Mouse (Mus musculus): ENCODE data around the gene Slc12a3. TPM values are rescaled to one million over a fixed set of nuclear protein-coding genes. Genes with fewer than 3 reads are reported as not detected.

The Slc12a3 gene
- polyA plus RNA-seq, 1 experiment from 2014 or later: 0.14 TPM

GRCm38 (mm10) chr8:94333345-94333744, 4.3 kb downstream of the Slc12a3 start:
- 66% methylated on average over 5 of the region's 5 CpGs for WGBS
- Histone ChIP-seq H3K4me2 (no peak overlapping the region), H3K4me1 (no peaks in the 10 kb centered on the region), H3K27me3 (no peaks in the 10 kb centered on the region; the same call in 1 of the 2 replicates), H3K27ac (no peak overlapping the region), H3K9me3 (no peaks in the 10 kb centered on the region), H3K9ac (no peak overlapping the region), H3K36me3 (no peaks in the 10 kb centered on the region), H3K4me3 (no peak overlapping the region)
- ATAC-seq (ENCODE audit: insufficient number of reproducible peaks, insufficient read depth, low FRiP score, low TSS enrichment, low read depth): no peak

GRCm38 (mm10) chr8:94337559-94337958, 8.6 kb downstream of the Slc12a3 start:
- no peak overlapping the region for H3K4me2 ChIP-seq
- no peak overlapping the region for H3K27ac ChIP-seq
- 79% methylated on average over 8 of the region's 8 CpGs for WGBS
- no peak overlapping the region for H3K4me3 ChIP-seq
- no peaks in the 10 kb centered on the region for H3K4me1 ChIP-seq
- no peak for ATAC-seq (ENCODE audit: insufficient number of reproducible peaks, insufficient read depth, low FRiP score, low TSS enrichment, low read depth)
- H3K9ac ChIP-seq: no peak overlapping the region
- no peaks in the 10 kb centered on the region for H3K36me3 ChIP-seq
- H3K9me3 ChIP-seq: no peaks in the 10 kb centered on the region
- no peaks in the 10 kb centered on the region for H3K27me3 ChIP-seq

GRCm38 (mm10) chr8:94340796-94341195, 11.8 kb downstream of the Slc12a3 start:
- Histone ChIP-seq H3K9me3 (no peaks in the 10 kb centered on the region), H3K27ac (no peak overlapping the region), H3K4me1 (no peaks in the 10 kb centered on the region), H3K4me3 (no peak overlapping the region), H3K4me2 (no peak overlapping the region), H3K27me3 (no peaks in the 10 kb centered on the region), H3K9ac (no peak overlapping the region), H3K36me3 (no peaks in the 10 kb centered on the region)
- ATAC-seq (ENCODE audit: insufficient number of reproducible peaks, insufficient read depth, low FRiP score, low TSS enrichment, low read depth): no peak
- 80% methylated on average over 7 of the region's 7 CpGs for WGBS

GRCm38 (mm10) chr8:94342691-94343090, 13.7 kb downstream of the Slc12a3 start:
- no peak overlapping the region for H3K27ac ChIP-seq
- WGBS: 89% methylated on average over 10 of the region's 10 CpGs

GRCm38 (mm10) chr8:94343290-94343689, 14.3 kb downstream of the Slc12a3 start:
- H3K36me3 ChIP-seq: no peaks in the 10 kb centered on the region
- H3K9me3 ChIP-seq: no peaks in the 10 kb centered on the region
- H3K9ac ChIP-seq: no peak overlapping the region
- 13% methylated on average over 6 of the region's 6 CpGs for WGBS
- ATAC-seq (ENCODE audit: insufficient number of reproducible peaks, insufficient read depth, low FRiP score, low TSS enrichment, low read depth): no peak
- H3K27ac ChIP-seq: no peak overlapping the region
- H3K4me2 ChIP-seq: no peak overlapping the region
- no peaks in the 10 kb centered on the region for H3K27me3 ChIP-seq
- H3K4me3 ChIP-seq: no peak overlapping the region
- no peaks in the 10 kb centered on the region for H3K4me1 ChIP-seq

More at GRCm38 (mm10) chr8:94342691-94343090, 13.7 kb downstream of the Slc12a3 start:
- Histone ChIP-seq H3K4me3 (no peak overlapping the region), H3K4me1 (no peaks in the 10 kb centered on the region), H3K9ac (no peak overlapping the region), H3K36me3 (no peaks in the 10 kb centered on the region), H3K4me2 (no peak overlapping the region), H3K27me3 (no peaks in the 10 kb centered on the region), H3K9me3 (no peaks in the 10 kb centered on the region)
- ATAC-seq (ENCODE audit: insufficient number of reproducible peaks, insufficient read depth, low FRiP score, low TSS enrichment, low read depth): no peak

GRCm38 (mm10) chr8:94343778-94344320, 14.8 kb downstream of the Slc12a3 start:
- no peak overlapping the region for H3K4me3 ChIP-seq

GRCm38 (mm10) chr8:94345657-94346056, 16.7 kb downstream of the Slc12a3 start:
- no peak for ATAC-seq (ENCODE audit: insufficient number of reproducible peaks, insufficient read depth, low FRiP score, low TSS enrichment, low read depth)
- Histone ChIP-seq H3K36me3 (no peaks in the 10 kb centered on the region), H3K9ac (no peak overlapping the region), H3K9me3 (no peaks in the 10 kb centered on the region), H3K4me2 (no peak overlapping the region), H3K4me1 (no peaks in the 10 kb centered on the region), H3K27me3 (no peaks in the 10 kb centered on the region), H3K27ac (no peak overlapping the region), H3K4me3 (no peak overlapping the region)
- WGBS: 90% methylated on average over 4 of the region's 4 CpGs

More at GRCm38 (mm10) chr8:94343778-94344320, 14.8 kb downstream of the Slc12a3 start:
- WGBS: 87% methylated on average over 11 of the region's 11 CpGs
- Histone ChIP-seq H3K36me3 (no peaks in the 10 kb centered on the region), H3K9ac (no peak overlapping the region), H3K27ac (no peak overlapping the region), H3K9me3 (no peaks in the 10 kb centered on the region), H3K4me1 (no peaks in the 10 kb centered on the region), H3K4me2 (no peak overlapping the region), H3K27me3 (no peaks in the 10 kb centered on the region)
- ATAC-seq (ENCODE audit: insufficient number of reproducible peaks, insufficient read depth, low FRiP score, low TSS enrichment, low read depth): no peak

- 93% methylated on average over 13 of the region's 13 CpGs for WGBS
- no peak for ATAC-seq (ENCODE audit: insufficient number of reproducible peaks, insufficient read depth, low FRiP score, low TSS enrichment, low read depth)
- Histone ChIP-seq H3K4me2 (no peak overlapping the region), H3K27me3 (no peaks in the 10 kb centered on the region; the same call in 1 of the 2 replicates), H3K9ac (no peak overlapping the region), H3K4me1 (no peaks in the 10 kb centered on the region), H3K27ac (no peak overlapping the region), H3K36me3 (no peaks in the 10 kb centered on the region), H3K4me3 (no peak overlapping the region), H3K9me3 (no peaks in the 10 kb centered on the region)
These were observed 17.3 kb downstream of the Slc12a3 start for GRCm38 (mm10) chr8:94346264-94346663.

- H3K4me1 ChIP-seq: no peaks in the 10 kb centered on the region
- H3K4me3 ChIP-seq: no peak overlapping the region
- no peaks in the 10 kb centered on the region for H3K36me3 ChIP-seq
- H3K9ac ChIP-seq: no peak overlapping the region
- H3K4me2 ChIP-seq: no peak overlapping the region
- no peak overlapping the region for H3K27ac ChIP-seq
- ATAC-seq (ENCODE audit: insufficient number of reproducible peaks, insufficient read depth, low FRiP score, low TSS enrichment, low read depth): no peak
- no peaks in the 10 kb centered on the region for H3K9me3 ChIP-seq
- H3K27me3 ChIP-seq: no peaks in the 10 kb centered on the region; the same call in 1 of the 2 replicates
- 75% methylated on average over 9 of the region's 9 CpGs for WGBS
These were observed 19.4 kb downstream of the Slc12a3 start for GRCm38 (mm10) chr8:94348425-94348824.

GRCm38 (mm10) chr8:94354069-94354531, 25.1 kb downstream of the Slc12a3 start:
- WGBS: 79% methylated on average over 7 of the region's 7 CpGs
- Histone ChIP-seq H3K36me3 (no peaks in the 10 kb centered on the region), H3K4me2 (no peak overlapping the region), H3K9ac (no peak overlapping the region), H3K4me3 (no peak overlapping the region), H3K9me3 (no peaks in the 10 kb centered on the region), H3K4me1 (no peaks in the 10 kb centered on the region), H3K27ac (no peak overlapping the region), H3K27me3 (no peaks in the 10 kb centered on the region; the same call in 1 of the 2 replicates)
- ATAC-seq (ENCODE audit: insufficient number of reproducible peaks, insufficient read depth, low FRiP score, low TSS enrichment, low read depth): no peak

- Histone ChIP-seq H3K27me3 (no peaks in the 10 kb centered on the region; the same call in 1 of the 2 replicates), H3K4me1 (no peaks in the 10 kb centered on the region), H3K36me3 (no peaks in the 10 kb centered on the region), H3K27ac (no peak overlapping the region), H3K4me3 (no peak overlapping the region), H3K9ac (no peak overlapping the region), H3K9me3 (no peaks in the 10 kb centered on the region), H3K4me2 (no peak overlapping the region)
- ATAC-seq (ENCODE audit: insufficient number of reproducible peaks, insufficient read depth, low FRiP score, low TSS enrichment, low read depth): no peak
- WGBS: 69% methylated on average over 4 of the region's 4 CpGs
These were observed 25.6 kb downstream of the Slc12a3 start for GRCm38 (mm10) chr8:94354571-94354970.

- Histone ChIP-seq H3K9ac (no peak overlapping the region), H3K36me3 (no peaks in the 10 kb centered on the region), H3K27ac (no peak overlapping the region), H3K4me3 (no peak overlapping the region), H3K9me3 (no peaks in the 10 kb centered on the region), H3K4me1 (no peaks in the 10 kb centered on the region), H3K27me3 (no peaks in the 10 kb centered on the region), H3K4me2 (no peak overlapping the region)
- no peak for ATAC-seq (ENCODE audit: insufficient number of reproducible peaks, insufficient read depth, low FRiP score, low TSS enrichment, low read depth)
- WGBS: 74% methylated on average over 6 of the region's 6 CpGs
These were observed 28.2 kb downstream of the Slc12a3 start for GRCm38 (mm10) chr8:94357220-94357619.
